Mouse (Mus musculus): ENCODE measurements at regions not wholly inside any gene's neighbourhood (a gene's known extent, or its start where the extent isn't known, plus 50 kb on each side); places are given as distances from the start of the nearest gene placed in this dataset.
A peak's percentile ranks its signal among the peaks of the same experiment; 100 is the strongest.

- DNase-seq (ENCODE audit: extremely low spot score), result no peak
Measured at GRCm38 (mm10) chrX:158544021-158544420, 500.9 kb upstream of the Cnksr2 start.

DNA sequence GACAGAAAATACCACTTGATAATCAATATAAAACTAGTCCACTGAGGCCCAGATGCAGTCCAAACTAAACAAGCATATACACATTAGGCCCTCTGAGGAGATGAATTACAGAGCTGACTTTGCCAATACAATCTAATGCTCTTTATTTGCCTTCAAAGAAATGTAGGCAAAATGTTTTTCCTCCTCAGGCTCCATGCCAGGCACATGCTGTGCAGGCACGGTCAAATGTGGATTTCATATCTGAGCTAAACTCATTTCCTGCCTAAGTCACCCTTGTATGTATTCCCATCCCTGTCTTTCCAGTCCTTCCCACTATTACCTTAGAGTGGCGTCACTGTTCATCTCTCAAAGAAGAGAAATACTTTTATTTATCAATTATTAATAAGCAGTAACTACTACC is 534.8 kb upstream of the Cnksr2 start:
- no peak for DNase-seq (ENCODE audit: extremely low spot score)

GRCm38 (mm10) chrX:158613136-158613535 is 570.0 kb upstream of the Cnksr2 start:
- DNase-seq (ENCODE audit: extremely low spot score), result no peak

GRCm38 (mm10) chrX:158613607-158614006 is 570.5 kb upstream of the Cnksr2 start:
- peak; percentile 13 for DNase-seq (ENCODE audit: extremely low spot score)

- no peak for DNase-seq (ENCODE audit: extremely low spot score)
Measured at GRCm38 (mm10) chrX:158614029-158614428, 570.9 kb upstream of the Cnksr2 start.

- no peak for DNase-seq (ENCODE audit: extremely low spot score)
Measured at GRCm38 (mm10) chrX:158614452-158614851, 571.4 kb upstream of the Cnksr2 start.

DNA sequence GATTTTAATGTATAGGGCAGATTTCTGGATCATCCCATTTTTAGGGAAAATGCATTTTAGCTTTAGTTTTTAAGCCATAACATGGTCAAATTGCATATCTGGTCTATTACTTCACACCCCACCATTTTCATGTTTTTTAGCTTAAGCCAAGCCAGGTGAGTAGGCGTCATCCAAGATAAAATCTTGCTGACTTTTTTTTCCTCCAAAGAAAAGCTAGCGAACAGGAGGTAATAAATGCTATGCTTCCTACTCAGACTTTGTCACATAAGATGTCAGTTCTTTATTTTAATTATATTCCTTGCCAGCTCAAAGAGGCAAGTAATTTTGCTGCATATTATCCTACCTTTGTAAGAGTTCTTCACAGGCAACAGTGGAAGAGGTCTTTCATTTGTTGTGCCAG is 572.0 kb upstream of the Cnksr2 start:
- DNase-seq (ENCODE audit: extremely low spot score), result no peak

- DNase-seq (ENCODE audit: extremely low spot score), result no peak
Measured at GRCm38 (mm10) chrX:158627390-158627789, 582.7 kb upstream of the Rps6ka3 start.

DNA sequence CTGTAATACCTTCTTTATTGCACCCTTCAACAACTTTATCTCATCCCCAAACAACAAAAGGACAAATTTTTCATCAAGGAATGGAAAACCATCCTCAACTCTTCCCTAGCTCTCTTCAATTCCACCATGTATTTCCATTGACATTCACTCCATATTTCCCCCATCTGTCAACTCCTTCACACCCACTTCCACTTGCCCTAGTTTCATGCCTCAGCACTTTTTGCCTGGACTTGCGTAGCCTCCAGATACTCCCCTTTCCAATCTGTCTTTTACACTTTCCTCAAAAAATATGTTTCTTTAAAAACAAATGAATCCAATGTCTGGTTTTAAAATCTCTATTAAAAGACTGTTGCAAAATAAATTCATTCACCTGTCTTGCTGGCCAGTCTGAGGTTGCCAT is 577.7 kb upstream of the Rps6ka3 start:
- DNase-seq (ENCODE audit: extremely low spot score), result no peak

DNA sequence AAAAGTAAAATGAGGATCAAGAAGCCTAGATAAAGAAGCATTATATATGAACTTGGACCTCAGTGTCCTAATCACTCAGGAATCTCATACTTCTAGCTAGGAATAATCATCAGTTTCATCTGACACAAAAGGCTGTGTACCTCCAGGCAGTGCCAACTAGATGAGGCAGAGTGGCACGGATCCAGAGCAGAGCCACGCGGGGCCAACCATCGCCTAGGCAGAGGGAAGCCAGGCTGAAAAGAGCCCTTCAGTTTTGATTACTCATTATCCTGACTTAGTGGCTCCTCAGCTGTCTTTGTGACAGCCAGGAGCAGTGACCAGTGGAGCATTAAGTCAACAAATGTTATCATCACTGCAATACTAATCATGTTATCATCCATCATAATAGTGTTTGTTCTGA is 557.9 kb upstream of the Rps6ka3 start:
- no peak for DNase-seq (ENCODE audit: extremely low spot score)

DNA sequence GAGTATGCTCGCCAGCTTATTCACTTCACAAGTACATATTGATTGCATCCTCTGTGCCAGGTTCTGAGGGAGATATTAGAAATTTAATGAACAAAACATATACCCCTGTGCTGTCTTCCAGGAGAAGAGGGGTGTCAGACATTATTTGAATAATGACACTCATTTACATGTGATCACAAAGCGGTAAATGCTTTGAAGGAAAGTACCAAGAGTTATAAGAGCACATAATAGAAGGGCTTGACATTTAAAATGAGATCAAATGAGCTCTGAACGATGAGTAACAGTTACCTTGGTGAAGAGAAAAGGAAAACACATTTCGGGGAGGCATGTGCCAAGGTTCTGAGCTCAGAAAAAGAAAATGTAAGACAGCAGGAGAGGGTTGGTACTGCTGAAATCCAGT is 553.9 kb upstream of the Rps6ka3 start:
- DNase-seq (ENCODE audit: extremely low spot score), result no peak

DNA sequence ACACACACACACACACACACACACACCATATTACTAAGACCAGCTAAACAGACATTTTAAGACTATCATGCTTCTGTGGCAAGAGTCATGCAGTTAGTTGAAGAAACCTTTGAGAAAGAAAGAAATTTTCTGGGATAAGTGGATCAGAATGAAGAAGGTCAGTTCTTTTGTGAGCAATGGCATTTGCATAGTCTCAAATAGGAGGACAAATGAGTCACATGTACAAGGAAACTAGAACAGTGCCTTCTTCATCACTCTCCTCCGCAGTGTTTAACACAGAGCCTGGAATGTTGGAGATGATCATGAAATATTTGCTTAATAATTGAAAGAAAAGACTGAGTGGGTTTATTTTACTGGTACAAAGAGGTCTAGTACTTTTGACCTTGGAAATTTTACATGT is 515.9 kb upstream of the Rps6ka3 start:
- DNase-seq (ENCODE audit: extremely low spot score), result no peak

DNA sequence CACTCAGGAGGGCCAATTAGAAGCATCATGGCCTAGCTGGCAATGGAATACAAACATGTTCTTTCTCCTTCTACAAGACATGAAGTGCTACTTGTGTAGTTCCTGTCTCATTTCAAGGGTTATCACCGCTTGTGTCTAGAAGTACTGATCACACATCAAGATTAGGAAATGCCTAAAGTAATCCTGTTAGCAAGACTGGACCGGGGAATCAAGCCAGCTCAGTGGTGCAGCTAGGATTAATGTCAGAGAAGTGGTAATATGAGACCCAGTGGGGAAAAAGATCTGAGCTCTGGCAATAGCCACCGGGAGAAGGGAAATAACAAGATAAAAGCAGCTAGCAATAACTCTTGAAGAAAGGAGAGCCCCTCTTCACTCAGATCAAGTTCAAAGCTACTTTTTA is 506.7 kb upstream of the Rps6ka3 start:
- DNase-seq (ENCODE audit: extremely low spot score), result peak; percentile 0

GRCm38 (mm10) chrX:158709811-158710210 is 500.3 kb upstream of the Rps6ka3 start:
- no peak for DNase-seq (ENCODE audit: extremely low spot score)

GRCm38 (mm10) chrX:158744738-158745137 is 465.4 kb upstream of the Rps6ka3 start:
- no peak for DNase-seq (ENCODE audit: extremely low spot score)

- no peak for DNase-seq (ENCODE audit: extremely low spot score)
Measured at GRCm38 (mm10) chrX:158745766-158746541, 464.2 kb upstream of the Rps6ka3 start.
